In the genomic region with DNA sequence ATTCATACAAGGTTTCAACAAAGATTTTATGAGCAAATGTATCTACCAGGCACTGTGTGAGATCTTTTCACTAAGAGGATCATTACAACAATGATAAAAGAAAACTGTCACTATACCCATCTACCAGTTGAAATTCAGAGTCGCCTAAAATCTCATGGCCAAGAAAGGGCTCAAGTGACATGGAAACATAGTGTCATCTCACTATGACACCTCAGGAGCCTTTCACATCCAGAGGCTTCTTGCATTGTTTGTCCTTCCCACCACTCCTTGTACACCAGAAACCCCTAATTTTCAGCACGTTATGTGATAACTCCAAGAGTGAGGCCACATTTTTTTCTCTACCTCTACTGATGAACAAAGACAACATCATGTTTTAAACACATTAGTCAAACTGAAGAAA, we compare ENCODE assay signal across 13 mouse cellular contexts. TPM values are rescaled to one million over a fixed set of nuclear protein-coding genes. Genes with fewer than 3 reads are reported as not detected.
DNase-seq lines count a peak whose midpoint lies in the region; ATAC-seq and TF ChIP-seq lines count a peak whose summit lies in the region.
"Had no signal": no experiment of that assay in that cellular context is flagged by ENCODE, and none has a peak within 500 bp of the region (broad histone marks: within the 10 kb centered on the region; RNA-seq: fewer than 3 reads in every experiment).

No protein-coding gene starts in this region.

- H3K36me3 ChIP-seq in heart, embryonic 12.5 days: peaks cover 5% of the 10 kb centered on the region; the same call in 1 of the 2 replicates
- no peaks in the 10 kb centered on the region for H3K36me3 ChIP-seq in liver, embryonic 16.5 days (ENCODE audit: control insufficient read depth, insufficient read depth)
- H3K36me3 ChIP-seq: midbrain, embryonic 10.5 days had no signal

- peaks cover 17% of the 10 kb centered on the region; the same call in 1 of the 2 replicates for H3K4me1 ChIP-seq in heart, embryonic 12.5 days (replicated peaks)
- H3K4me1 ChIP-seq in lung, adult 2 months (ENCODE audit: control insufficient read depth, insufficient read depth, low read length): peaks cover 3% of the 10 kb centered on the region
- H3K4me1 ChIP-seq in bone marrow, adult 2 months (ENCODE audit: control insufficient read depth, insufficient read depth, low read length): peaks cover 7% of the 10 kb centered on the region; the same call in 1 of the 2 replicates
- peaks cover 5% of the 10 kb centered on the region for H3K4me1 ChIP-seq in liver, embryonic 16.5 days (ENCODE audit: control insufficient read depth, low read depth, low read length)
- H3K4me1 ChIP-seq: midbrain, embryonic 10.5 days had no signal

- peak overlapping the region; percentile 60 for H3K9ac ChIP-seq in heart, embryonic 12.5 days
- no peak overlapping the region for H3K9ac ChIP-seq in liver, embryonic 16.5 days (ENCODE audit: low read depth, low read length)
- H3K9ac ChIP-seq: hindbrain, embryonic 14.5 days had no signal

- DNase-seq in heart, adult 8-10 months (ENCODE audit: low spot score): no peak
- no peak for DNase-seq in lung, adult 2 months
- no peak for DNase-seq in lung, postnatal 4 days
- DNase-seq in gastrocnemius, adult 18-20 months (ENCODE audit: low spot score): no peak
- DNase-seq in spleen, postnatal 10 days (ENCODE audit: low spot score in 2 of 2): no peak
- DNase-seq: adrenal gland, adult 2 months; left cerebral cortex, postnatal 4 days had no signal

- TF ChIP-seq CTCF in lung, adult 2 months (IDR thresholded peaks at IDR 0.05; ENCODE audit: insufficient read depth, low read length): no peak
- TF ChIP-seq CTCF in bone marrow, adult 2 months (IDR thresholded peaks at IDR 0.05; ENCODE audit: control insufficient read depth, insufficient read depth, low read length): no peak

- peak overlapping the region; percentile 47 for H3K4me3 ChIP-seq in heart, embryonic 12.5 days
- peak overlapping the region; percentile 54 for H3K4me3 ChIP-seq in lung, adult 2 months (replicated peaks; ENCODE audit: extremely low read depth, low read depth, low read length)
- H3K4me3 ChIP-seq in bone marrow, adult 2 months (replicated peaks; ENCODE audit: control insufficient read depth, low read depth, low read length): peak overlapping the region; percentile 59
- H3K4me3 ChIP-seq in liver, embryonic 16.5 days (ENCODE audit: low read depth, low read length): peak overlapping the region; percentile 45
- H3K4me3 ChIP-seq: erythroblast, embryonic 14.5 days; midbrain, embryonic 10.5 days had no signal

- WGBS in heart, embryonic 12.5 days: 49% methylated on average over 2 of the region's 2 CpGs
- WGBS in lung, adult 2 months: 68% methylated on average over 2 of the region's 2 CpGs
- 4% methylated on average over 2 of the region's 2 CpGs for WGBS in bone marrow, adult 2 months
- WGBS in liver, embryonic 16.5 days (ENCODE audit: insufficient replicate concordance): 28% methylated on average over 2 of the region's 2 CpGs

- ATAC-seq in heart, embryonic 12.5 days (ENCODE audit: insufficient number of reproducible peaks, low FRiP score): no peak
- no peak for ATAC-seq in liver, embryonic 16.5 days (ENCODE audit: low read depth)

- peaks cover 5% of the 10 kb centered on the region; the same call in 1 of the 2 replicates for H3K9me3 ChIP-seq in heart, embryonic 12.5 days (replicated peaks)
- H3K9me3 ChIP-seq in liver, embryonic 16.5 days (replicated peaks; ENCODE audit: control insufficient read depth, low read length): no peaks in the 10 kb centered on the region
- H3K9me3 ChIP-seq: midbrain, embryonic 10.5 days had no signal

- H3K4me2 ChIP-seq in heart, embryonic 12.5 days: peak overlapping the region; percentile 63
- H3K4me2 ChIP-seq in liver, embryonic 16.5 days (ENCODE audit: low read depth, low read length): peak overlapping the region; percentile 30; the same call in 1 of the 2 replicates
- H3K4me2 ChIP-seq: hindbrain, embryonic 14.5 days had no signal

- TF ChIP-seq POLR2A in lung, adult 2 months (IDR thresholded peaks at IDR 0.05; ENCODE audit: borderline replicate concordance, extremely low read depth, low read depth, low read length): no peak
- TF ChIP-seq POLR2A in bone marrow, adult 2 months (IDR thresholded peaks at IDR 0.05; ENCODE audit: borderline replicate concordance, control insufficient read depth, low read depth, low read length): no peak

- no peaks in the 10 kb centered on the region for H3K27me3 ChIP-seq in heart, embryonic 12.5 days (replicated peaks)
- H3K27me3 ChIP-seq in liver, embryonic 16.5 days (ENCODE audit: control insufficient read depth, insufficient read depth, low read depth, low read length): no peaks in the 10 kb centered on the region

- peak overlapping the region; percentile 68 for H3K27ac ChIP-seq in heart, embryonic 12.5 days (ENCODE audit: poor library complexity, severe bottlenecking)
- no peak overlapping the region for H3K27ac ChIP-seq in bone marrow, adult 2 months (ENCODE audit: control insufficient read depth, insufficient read depth, low read depth, low read length, poor library complexity)
- no peak overlapping the region for H3K27ac ChIP-seq in liver, embryonic 16.5 days (ENCODE audit: low read length)
- H3K27ac ChIP-seq: hindbrain, embryonic 14.5 days; midbrain, embryonic 10.5 days had no signal

RNA-seq across cellular contexts. Expression of a gene that starts 1.2 kb away (rescaled TPM):
- polyA plus RNA-seq in heart, embryonic 12.5 days (2016; fragmentation: Nextera tagmentation; extraction: Ambion mirVana): 30.0 and 32.5 TPM in 2 replicates
- 1 to 10 TPM; 3.3 to 4.2 (median 4.0) TPM for total RNA-seq in heart, adult 8-10 months (2022)
- polyA plus RNA-seq in lung, adult 2 months (2012; rRNA removed): 3.7 and 7.2 TPM in 2 replicates
- polyA plus RNA-seq in bone marrow, adult 2 months (2011; ENCODE audit: insufficient read depth, insufficient read length, low replicate concordance, missing spikeins): 32.9 and 52.8 TPM in 2 replicates
- 11.5 and 12.9 TPM in 2 replicates for polyA plus RNA-seq in liver, embryonic 16.5 days (2015; fragmentation: Nextera tagmentation; extraction: Ambion mirVana)
- under 1 TPM; 0.18 to 0.71 TPM for total RNA-seq in gastrocnemius, adult 18-20 months (2021)
- polyA plus RNA-seq: erythroblast, embryonic 14.5 days had no signal
